Mouse (Mus musculus) heart, embryonic 16.5 days (tissue): ENCODE measurements around the gene Sulf2. TPM values are rescaled to one million over a fixed set of nuclear protein-coding genes. Genes with fewer than 3 reads are reported as not detected.
"Not testable (repeated sequence)": the region's sequence is repeated elsewhere in the genome, so short reads cannot be mapped to it uniquely, and the experiment has no call there.

ENCODE experiments used
- ATAC-seq: fragments of 200-750 bp; cut with Nextera tagmentation; replicated peaks from 2 replicates; pipeline ENCODE4 v1.8.0; 2017; ENCODE audit warnings: moderate number of reproducible peaks; ENCODE audit not compliant: insufficient read depth, low FRiP score; ENCODE audit errors: extremely low read depth
- H3K27ac ChIP-seq: fragments of 300-500 bp; sonication (generic); 2 replicates; pipeline ENCODE4 v1.5.1; 2014; ENCODE audit warnings: mild to moderate bottlenecking, low read length, control low read depth, moderate library complexity
- H3K27me3 ChIP-seq: fragments of 300-500 bp; sonication (generic); 2 replicates; pipeline ENCODE4 v1.6.1; 2014; ENCODE audit warnings: low read length, mixed read lengths; ENCODE audit not compliant: control insufficient read depth, insufficient read depth
- H3K36me3 ChIP-seq: fragments of 300-500 bp; sonication (generic); 2 replicates; pipeline ENCODE4 v1.6.1; 2014; ENCODE audit not compliant: control insufficient read depth, insufficient read depth
- H3K4me1 ChIP-seq: fragments of 300-500 bp; sonication (generic); 2 replicates; pipeline ENCODE4 v1.6.1; 2014; ENCODE audit warnings: low read length, mixed read lengths; ENCODE audit not compliant: control insufficient read depth, insufficient read depth
- H3K4me2 ChIP-seq: fragments of 300-500 bp; sonication (generic); 2 replicates; pipeline ENCODE4 v1.6.1; 2014; ENCODE audit warnings: low read depth, mild to moderate bottlenecking, control low read depth, low read length
- H3K4me3 ChIP-seq: fragments of 300-500 bp; sonication (generic); 2 replicates; pipeline ENCODE4 v1.5.1; 2014; ENCODE audit warnings: mild to moderate bottlenecking, control low read depth, low read length
- H3K9ac ChIP-seq: fragments of 300-500 bp; sonication (generic); 2 replicates; pipeline ENCODE4 v1.6.1; 2014; ENCODE audit warnings: low read length, control low read depth
- H3K9me3 ChIP-seq: fragments of 300-500 bp; sonication (generic); replicated peaks from 2 replicates; pipeline ENCODE4 v1.6.1; 2016; ENCODE audit warnings: low read length; ENCODE audit not compliant: control insufficient read depth
- WGBS: fragments of 180-500 bp; shearing (Covaris S2); extraction: QIAGEN DNeasy Blood & Tissue Kit; methylation state at CpG from one replicate; pipeline ENCODE4 v1.1.7; 2014; 5-methylcytosine and 5-hydroxymethylcytosine counted together
- polyA plus RNA-seq: library from polyadenylated mRNA; unstranded; fragments of >200 nt; fragmentation: Nextera tagmentation; extraction: Ambion mirVana; gene quantifications from 2 replicates; pipeline ENCODE4 v1.2.1, GENCODE M21; 2015

Sulf2 gene
- polyA plus RNA-seq, 1 experiment from 2014 or later: 61.8 TPM

DNA sequence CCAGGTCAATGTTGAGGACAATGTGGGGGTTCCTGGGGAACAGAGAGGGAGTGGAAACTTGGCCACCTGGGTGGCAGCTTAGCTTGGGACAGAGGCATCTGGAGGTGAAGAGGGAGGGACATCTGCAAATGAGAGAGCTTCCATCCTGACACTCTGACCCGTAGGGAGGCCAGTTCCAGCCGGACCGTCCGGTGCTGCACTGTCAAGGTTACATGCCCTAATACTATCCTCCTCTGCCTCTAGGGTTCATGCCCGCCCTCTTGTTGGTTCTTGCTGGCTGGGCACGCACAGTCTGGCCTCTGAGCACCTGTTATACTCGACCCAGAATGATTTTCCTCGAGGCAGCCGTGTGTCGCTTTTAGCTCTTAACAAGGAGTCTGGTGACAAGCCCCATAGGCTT is 69.7 kb downstream of the Sulf2 start:
- H3K27ac ChIP-seq: no peak overlapping the region
- no peaks in the 10 kb centered on the region for H3K27me3 ChIP-seq
- no peak overlapping the region for H3K4me3 ChIP-seq
- H3K9ac ChIP-seq: no peak overlapping the region
- H3K4me1 ChIP-seq: peaks cover 36% of the 10 kb centered on the region
- no peak for ATAC-seq
- H3K4me2 ChIP-seq: no peak overlapping the region
- H3K9me3 ChIP-seq: no peaks in the 10 kb centered on the region
- peaks cover 17% of the 10 kb centered on the region for H3K36me3 ChIP-seq
- 86% methylated on average over 10 of the region's 10 CpGs for WGBS

DNA sequence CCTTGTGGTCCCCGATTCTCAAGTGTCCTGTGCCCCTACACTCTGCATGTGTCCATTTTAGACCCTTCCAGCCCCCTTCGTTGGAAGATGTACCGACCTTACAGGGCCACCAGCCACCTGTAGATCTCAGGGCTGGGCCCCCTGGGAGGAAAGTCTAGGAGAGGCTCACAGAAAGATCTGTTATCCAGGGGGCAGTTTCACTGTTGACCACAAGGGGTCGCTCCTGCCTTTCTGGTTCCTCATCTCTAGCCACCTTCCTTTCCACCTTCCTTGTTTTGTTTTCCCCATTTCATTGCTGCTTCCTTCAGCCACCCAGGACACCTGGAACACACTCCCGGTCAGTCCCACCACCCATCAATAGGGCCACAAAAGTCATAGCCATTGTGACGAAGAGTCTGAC is 70.5 kb downstream of the Sulf2 start:
- H3K4me3 ChIP-seq, H3K9ac ChIP-seq, H3K27ac ChIP-seq, H3K27me3 ChIP-seq, H3K9me3 ChIP-seq, H3K4me2 ChIP-seq, ATAC-seq: not testable (repeated sequence)
- peaks cover 16% of the 10 kb centered on the region for H3K36me3 ChIP-seq
- 42% methylated on average over 6 of the region's 6 CpGs for WGBS
- H3K4me1 ChIP-seq: peaks cover 35% of the 10 kb centered on the region

DNA sequence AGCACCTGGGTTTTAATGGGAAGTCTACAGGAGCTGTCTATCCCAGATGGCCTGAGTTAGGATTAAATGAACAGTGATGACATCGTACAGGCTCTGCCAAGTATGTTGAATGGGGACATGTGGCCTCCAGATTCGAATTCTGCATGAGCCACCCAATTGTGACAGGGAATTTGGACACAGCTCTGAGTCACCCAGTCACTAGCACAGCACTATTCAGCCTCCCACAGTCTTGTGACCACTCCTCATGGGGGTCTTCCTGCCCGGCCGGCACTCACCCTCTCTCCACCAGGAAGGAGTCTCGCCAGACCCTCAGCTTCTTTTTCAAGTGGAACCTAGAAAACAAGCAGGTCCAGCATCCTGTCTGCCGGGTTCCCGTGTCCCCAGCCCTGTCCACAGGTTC is 71.4 kb downstream of the Sulf2 start:
- Histone ChIP-seq H3K4me2 (no peak overlapping the region), H3K9ac (no peak overlapping the region), H3K27me3 (no peaks in the 10 kb centered on the region), H3K9me3 (no peaks in the 10 kb centered on the region), H3K36me3 (peaks cover 12% of the 10 kb centered on the region), H3K4me1 (peaks cover 34% of the 10 kb centered on the region), H3K4me3 (no peak overlapping the region), H3K27ac (no peak overlapping the region)
- ATAC-seq: no peak
- WGBS: 82% methylated on average over 7 of the region's 7 CpGs

DNA sequence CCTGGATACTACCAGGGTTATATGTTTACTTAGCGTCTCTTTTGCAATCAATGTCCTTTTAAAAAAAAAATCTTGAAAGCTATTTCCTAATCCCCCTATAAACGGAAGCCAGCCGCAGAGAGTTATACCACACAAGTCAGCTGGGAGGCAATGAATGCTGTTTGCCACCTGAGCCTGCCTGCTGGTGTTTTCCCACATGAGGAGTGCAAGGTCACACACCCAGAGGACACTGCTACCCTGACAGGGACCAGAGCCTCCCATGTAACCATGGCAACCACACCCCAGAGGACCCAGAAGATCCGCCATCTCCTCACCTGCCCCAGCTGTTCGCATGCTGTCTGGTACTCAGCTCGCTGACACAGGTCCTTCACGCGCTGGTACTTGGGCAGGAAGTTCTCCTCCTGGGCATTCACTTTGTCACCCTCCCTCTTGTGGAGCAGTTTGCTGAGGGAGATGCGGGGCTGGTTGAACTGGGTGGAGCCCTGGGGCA is 71.9 kb downstream of the Sulf2 start:
- Histone ChIP-seq H3K27me3 (no peaks in the 10 kb centered on the region), H3K27ac (no peak overlapping the region), H3K9me3 (no peaks in the 10 kb centered on the region), H3K4me3 (no peak overlapping the region), H3K9ac (no peak overlapping the region), H3K4me2 (no peak overlapping the region), H3K36me3 (peaks cover 11% of the 10 kb centered on the region), H3K4me1 (peaks cover 34% of the 10 kb centered on the region)
- WGBS: 74% methylated on average over 9 of the region's 9 CpGs
- ATAC-seq: no peak

DNA sequence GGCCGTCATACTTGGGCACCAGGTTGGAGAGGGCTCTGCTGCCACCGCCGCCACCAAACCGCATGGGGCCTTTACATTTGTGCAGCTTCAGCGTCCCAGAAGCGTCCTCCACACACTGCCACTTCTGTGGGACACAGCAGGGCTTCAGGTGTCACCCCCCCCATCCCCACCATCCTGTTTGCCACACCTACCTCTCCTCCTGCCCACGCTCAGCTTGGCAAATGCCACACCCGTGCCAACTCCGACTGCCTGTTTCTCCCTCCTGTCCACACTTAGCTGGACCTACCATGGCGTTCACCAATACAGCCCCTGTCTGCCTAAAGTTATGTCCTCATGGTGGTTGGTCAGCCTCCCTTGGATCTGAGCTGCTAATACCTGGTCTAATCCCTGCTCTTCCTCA is 72.8 kb downstream of the Sulf2 start:
- H3K9ac ChIP-seq: no peak overlapping the region
- no peaks in the 10 kb centered on the region for H3K27me3 ChIP-seq
- no peak overlapping the region for H3K4me2 ChIP-seq
- no peak overlapping the region for H3K4me3 ChIP-seq
- no peaks in the 10 kb centered on the region for H3K9me3 ChIP-seq
- WGBS: 80% methylated on average over 10 of the region's 10 CpGs
- peak overlapping the region; percentile 43 for H3K27ac ChIP-seq
- peaks cover 34% of the 10 kb centered on the region for H3K4me1 ChIP-seq
- H3K36me3 ChIP-seq: peaks cover 15% of the 10 kb centered on the region
- ATAC-seq: no peak

DNA sequence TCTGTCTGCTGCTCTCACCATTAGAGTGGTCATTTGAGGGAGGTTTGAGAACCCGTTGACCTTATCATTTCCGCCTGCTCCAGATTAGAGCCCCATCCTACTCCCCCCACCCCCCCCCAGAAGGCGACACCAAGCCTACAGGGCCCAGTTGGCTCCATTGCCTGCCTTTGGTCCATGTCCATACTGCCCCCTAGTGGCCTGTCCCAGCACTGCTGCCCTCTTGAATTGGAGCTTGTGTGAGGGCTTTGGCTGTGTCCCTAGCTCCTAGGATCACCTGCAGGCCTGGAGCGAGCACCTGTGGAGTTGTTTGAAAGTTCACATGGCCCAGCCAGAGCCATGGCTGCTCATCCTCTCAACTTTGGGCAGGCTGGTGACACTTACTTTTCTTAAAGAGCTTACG is 73.3 kb downstream of the Sulf2 start:
- no peak for ATAC-seq
- H3K4me3 ChIP-seq: no peak overlapping the region
- peak overlapping the region; percentile 99 for H3K27ac ChIP-seq
- H3K9me3 ChIP-seq: no peaks in the 10 kb centered on the region
- H3K4me2 ChIP-seq: no peak overlapping the region
- peaks cover 15% of the 10 kb centered on the region for H3K36me3 ChIP-seq
- peaks cover 34% of the 10 kb centered on the region for H3K4me1 ChIP-seq
- 42% methylated on average over 5 of the region's 5 CpGs for WGBS
- no peaks in the 10 kb centered on the region for H3K27me3 ChIP-seq
- no peak overlapping the region for H3K9ac ChIP-seq

DNA sequence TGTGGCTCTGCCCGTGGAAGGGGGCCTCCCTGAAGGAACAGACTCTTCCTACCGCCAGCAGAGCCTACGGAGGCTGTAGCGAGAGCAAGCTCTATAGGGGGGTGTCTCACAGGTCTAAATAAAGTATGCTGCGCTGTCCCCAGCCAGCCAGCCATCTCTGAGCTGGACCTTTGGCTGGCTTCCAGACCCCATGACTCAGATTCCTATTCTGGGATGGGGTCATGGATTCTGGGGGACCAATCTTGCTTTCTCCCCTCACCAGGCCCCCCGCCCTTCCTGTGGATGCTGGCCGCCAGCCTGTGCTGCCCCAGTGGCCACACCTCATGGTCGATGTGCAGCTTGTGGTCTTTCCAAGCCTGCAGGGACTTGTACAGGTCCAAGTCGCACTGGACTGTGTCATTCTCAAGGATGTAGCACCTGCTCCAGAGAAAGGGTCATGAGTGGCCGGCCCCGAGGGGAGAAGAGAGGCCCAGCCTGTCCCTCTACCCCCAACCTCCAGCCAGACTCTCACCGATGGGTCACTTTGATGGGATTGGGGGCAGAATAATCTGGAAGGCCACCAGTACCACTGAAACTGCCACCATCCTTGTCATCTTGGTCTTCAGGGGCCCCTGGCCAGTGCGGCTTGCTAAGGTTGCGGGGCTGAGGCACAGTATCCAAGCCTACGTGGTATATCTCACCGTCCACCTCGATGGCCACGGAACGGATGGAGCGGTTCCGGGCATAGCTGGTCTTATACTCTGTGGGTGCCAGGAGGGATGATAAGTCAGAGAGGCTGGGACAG is 74.3 kb downstream of the Sulf2 start:
- Histone ChIP-seq H3K9ac (peak overlapping the region; percentile 77), H3K27ac (peak overlapping the region; percentile 99), H3K4me2 (peak overlapping the region; percentile 66), H3K4me1 (peaks cover 36% of the 10 kb centered on the region), H3K36me3 (peaks cover 10% of the 10 kb centered on the region), H3K27me3 (no peaks in the 10 kb centered on the region), H3K9me3 (no peaks in the 10 kb centered on the region), H3K4me3 (peak overlapping the region; percentile 49)
- WGBS: 54% methylated on average over 21 of the region's 21 CpGs
- ATAC-seq: peak; percentile 89

DNA sequence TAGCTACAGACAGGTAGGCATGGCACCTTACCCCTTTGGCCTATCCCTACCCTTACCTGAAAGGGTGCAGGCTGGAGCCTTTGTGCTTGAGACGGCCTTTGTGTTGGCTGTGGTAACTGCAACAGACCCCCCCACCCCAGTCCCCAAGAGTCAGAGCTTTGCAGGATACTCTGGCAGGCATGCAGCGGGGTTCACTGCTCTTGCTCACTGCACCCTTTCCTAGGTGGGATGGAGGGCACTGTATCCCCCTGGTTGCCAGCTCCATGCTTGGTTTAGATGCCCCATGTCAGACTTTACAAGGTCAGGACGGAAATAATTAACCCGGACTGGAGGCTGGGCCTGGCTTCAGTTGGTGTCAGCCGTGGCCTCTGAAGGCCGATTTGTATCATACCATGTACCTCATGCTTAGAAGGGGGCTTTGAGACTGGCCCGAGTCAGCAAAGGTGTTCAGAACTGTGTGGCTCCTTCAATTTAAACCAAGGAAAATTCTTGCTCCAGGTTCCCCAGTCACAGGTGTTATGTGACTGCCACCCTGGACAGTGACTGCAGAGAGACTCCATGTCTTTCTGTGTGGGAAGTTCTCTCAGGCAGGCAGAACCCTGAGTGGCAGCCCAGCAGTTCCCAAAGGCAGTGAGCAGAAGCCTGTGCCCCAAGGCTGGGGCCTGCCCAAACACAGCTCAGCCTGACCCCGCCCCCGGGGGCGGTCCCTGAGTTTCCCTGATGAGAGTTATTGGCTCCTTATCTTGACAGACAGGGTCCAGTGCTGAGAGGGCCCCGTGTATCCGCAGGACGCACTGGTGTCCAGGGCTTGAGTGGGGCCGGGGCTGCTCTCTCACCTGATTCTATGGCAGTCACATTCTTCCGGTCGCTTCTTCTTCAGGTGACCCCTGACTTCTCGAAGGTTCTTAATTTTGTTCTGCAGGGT is 75.2 kb downstream of the Sulf2 start:
- H3K36me3 ChIP-seq: peaks cover 9% of the 10 kb centered on the region
- peaks cover 37% of the 10 kb centered on the region for H3K4me1 ChIP-seq
- peak overlapping the region; percentile 49 for H3K4me3 ChIP-seq
- H3K4me2 ChIP-seq: peak overlapping the region; percentile 66
- WGBS: 32% methylated on average over 17 of the region's 17 CpGs
- no peaks in the 10 kb centered on the region for H3K9me3 ChIP-seq
- H3K27ac ChIP-seq: peak overlapping the region; percentile 99
- H3K27me3 ChIP-seq: no peaks in the 10 kb centered on the region
- ATAC-seq: peak; percentile 88
- peak overlapping the region; percentile 77 for H3K9ac ChIP-seq

DNA sequence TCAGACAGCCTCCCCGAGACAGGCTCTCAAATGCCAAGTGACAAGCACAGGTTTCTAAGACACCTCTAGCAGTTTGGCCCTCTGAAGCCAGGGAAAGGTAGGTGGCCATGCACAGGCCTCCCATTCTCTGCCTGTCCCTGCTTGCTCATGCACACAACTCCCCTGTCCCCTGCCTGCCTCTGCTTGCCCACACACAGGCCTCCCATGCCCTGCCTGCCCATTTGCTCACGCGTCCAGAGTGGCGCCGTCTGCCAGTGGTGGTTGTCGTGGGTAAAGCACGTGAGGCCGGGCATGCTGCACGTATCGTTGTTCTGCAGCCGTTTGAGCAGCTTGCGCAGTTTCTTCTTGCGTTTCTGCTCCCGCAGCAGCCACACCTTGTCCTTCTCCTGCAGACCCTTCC is 76.2 kb downstream of the Sulf2 start:
- H3K27me3 ChIP-seq: no peaks in the 10 kb centered on the region
- no peak overlapping the region for H3K9ac ChIP-seq
- H3K4me2 ChIP-seq: no peak overlapping the region
- H3K36me3 ChIP-seq: peaks cover 9% of the 10 kb centered on the region
- H3K9me3 ChIP-seq: no peaks in the 10 kb centered on the region
- no peak overlapping the region; the same call in 1 of the 2 replicates for H3K27ac ChIP-seq
- no peak overlapping the region for H3K4me3 ChIP-seq
- WGBS: 89% methylated on average over 14 of the region's 14 CpGs
- ATAC-seq: no peak
- H3K4me1 ChIP-seq: peaks cover 40% of the 10 kb centered on the region
